Mouse (Mus musculus): ENCODE measurements at regions not wholly inside any gene's neighbourhood (a gene's known extent, or its start where the extent isn't known, plus 50 kb on each side); places are given as distances from the start of the nearest gene placed in this dataset.

- no peaks in the 10 kb centered on the region for H3K4me1 ChIP-seq (ENCODE audit: control insufficient read depth, insufficient read depth, low read length)
- no peaks in the 10 kb centered on the region for H3K36me3 ChIP-seq (ENCODE audit: control insufficient read depth, insufficient read depth, low read length)
- H3K9me3 ChIP-seq (ENCODE audit: control insufficient read depth, low read length), result no peaks in the 10 kb centered on the region
- 31% methylated on average over 2 of the region's 2 CpGs for WGBS
- H3K4me3 ChIP-seq (replicated peaks; ENCODE audit: low read length), result no peak overlapping the region
- no peak overlapping the region for H3K9ac ChIP-seq (ENCODE audit: low read depth, low read length, severe bottlenecking)
- H3K27ac ChIP-seq (replicated peaks; ENCODE audit: low read depth, low read length), result no peak overlapping the region
- no peaks in the 10 kb centered on the region for H3K27me3 ChIP-seq (ENCODE audit: control insufficient read depth, insufficient read depth, low read length)
- no peak overlapping the region for H3K4me2 ChIP-seq (replicated peaks; ENCODE audit: low read depth, low read length, severe bottlenecking)
- no peak for ATAC-seq (ENCODE audit: low FRiP score, low read depth)
- DNase-seq (ENCODE audit: low spot score), result no peak
- TF ChIP-seq POLR2A (IDR thresholded peaks at IDR 0.05; ENCODE audit: borderline replicate concordance, extremely low read depth, insufficient read depth, insufficient read length), result no peak
Observed at GRCm38 (mm10) chr7:34507858-34508257, 114.7 kb upstream of the Lsm14a start.

DNA sequence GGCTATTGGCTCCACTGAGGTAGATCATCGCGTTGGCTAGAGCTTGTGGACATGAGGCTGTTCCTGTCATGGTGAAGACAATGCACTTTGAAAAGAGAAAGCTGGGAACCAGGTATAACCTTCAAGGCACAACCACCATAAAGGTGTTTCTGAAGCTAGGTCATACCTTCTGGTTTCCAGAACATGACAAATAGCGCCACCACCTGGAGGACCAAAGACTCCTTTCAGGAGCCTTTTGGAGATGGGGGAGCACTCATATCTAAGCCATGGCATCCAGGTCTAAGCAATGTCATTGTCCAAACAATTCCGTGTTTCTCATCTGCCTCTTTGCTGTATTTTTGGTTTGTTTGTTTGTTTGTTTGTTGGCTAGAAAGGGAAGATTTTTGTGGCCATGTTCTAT lies 113.7 kb upstream of the Lsm14a start:
- H3K4me3 ChIP-seq (replicated peaks; ENCODE audit: low read length), result no peak overlapping the region
- 69% methylated on average over 4 of the region's 4 CpGs for WGBS
- DNase-seq (ENCODE audit: low spot score), result no peak
- H3K27ac ChIP-seq (replicated peaks; ENCODE audit: low read depth, low read length), result no peak overlapping the region
- H3K4me1 ChIP-seq (ENCODE audit: control insufficient read depth, insufficient read depth, low read length), result no peaks in the 10 kb centered on the region
- no peak for ATAC-seq (ENCODE audit: low FRiP score, low read depth)
- H3K9ac ChIP-seq (ENCODE audit: low read depth, low read length, severe bottlenecking), result no peak overlapping the region
- H3K9me3 ChIP-seq (ENCODE audit: control insufficient read depth, low read length), result no peaks in the 10 kb centered on the region
- no peaks in the 10 kb centered on the region for H3K36me3 ChIP-seq (ENCODE audit: control insufficient read depth, insufficient read depth, low read length)
- H3K27me3 ChIP-seq (ENCODE audit: control insufficient read depth, insufficient read depth, low read length), result no peaks in the 10 kb centered on the region
- no peak overlapping the region for H3K4me2 ChIP-seq (replicated peaks; ENCODE audit: low read depth, low read length, severe bottlenecking)
- TF ChIP-seq POLR2A (IDR thresholded peaks at IDR 0.05; ENCODE audit: borderline replicate concordance, extremely low read depth, insufficient read depth, insufficient read length), result no peak

DNA sequence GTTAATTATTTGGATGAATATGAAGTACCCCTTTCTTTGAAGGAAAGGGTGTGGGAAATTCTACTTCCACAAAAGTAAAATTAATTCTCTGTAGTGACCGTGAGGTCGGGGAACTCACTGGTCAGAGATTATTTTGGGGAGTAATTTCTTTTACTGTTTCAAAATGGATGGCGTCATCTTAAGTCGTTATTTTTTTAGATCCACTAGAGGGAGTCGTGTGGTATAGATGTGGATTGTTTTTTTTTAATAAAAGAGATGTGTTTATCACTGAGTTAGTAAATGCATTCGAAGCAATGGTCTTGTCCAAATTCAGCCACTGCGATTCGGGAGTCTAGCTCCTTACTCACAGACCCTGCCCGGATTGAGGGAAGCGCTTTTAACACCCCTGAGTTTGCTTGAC lies 100.8 kb upstream of the Lsm14a start:
- ATAC-seq (ENCODE audit: low FRiP score, low read depth) (no peak), DNase-seq (ENCODE audit: low spot score) (peak; percentile 38)
- no peak overlapping the region for H3K27ac ChIP-seq (replicated peaks; ENCODE audit: low read depth, low read length)
- WGBS, result 68% methylated on average over 10 of the region's 10 CpGs
- H3K4me3 ChIP-seq (replicated peaks; ENCODE audit: low read length), result no peak overlapping the region
- peaks cover 3% of the 10 kb centered on the region; the same call in 1 of the 2 replicates for H3K9me3 ChIP-seq (ENCODE audit: control insufficient read depth, low read length)
- H3K36me3 ChIP-seq (ENCODE audit: control insufficient read depth, insufficient read depth, low read length), result no peaks in the 10 kb centered on the region
- no peaks in the 10 kb centered on the region for H3K4me1 ChIP-seq (ENCODE audit: control insufficient read depth, insufficient read depth, low read length)
- H3K27me3 ChIP-seq (ENCODE audit: control insufficient read depth, insufficient read depth, low read length), result no peaks in the 10 kb centered on the region
- no peak overlapping the region for H3K9ac ChIP-seq (ENCODE audit: low read depth, low read length, severe bottlenecking)
- no peak overlapping the region for H3K4me2 ChIP-seq (replicated peaks; ENCODE audit: low read depth, low read length, severe bottlenecking)
- no peak for TF ChIP-seq POLR2A (IDR thresholded peaks at IDR 0.05; ENCODE audit: borderline replicate concordance, extremely low read depth, insufficient read depth, insufficient read length)

DNA sequence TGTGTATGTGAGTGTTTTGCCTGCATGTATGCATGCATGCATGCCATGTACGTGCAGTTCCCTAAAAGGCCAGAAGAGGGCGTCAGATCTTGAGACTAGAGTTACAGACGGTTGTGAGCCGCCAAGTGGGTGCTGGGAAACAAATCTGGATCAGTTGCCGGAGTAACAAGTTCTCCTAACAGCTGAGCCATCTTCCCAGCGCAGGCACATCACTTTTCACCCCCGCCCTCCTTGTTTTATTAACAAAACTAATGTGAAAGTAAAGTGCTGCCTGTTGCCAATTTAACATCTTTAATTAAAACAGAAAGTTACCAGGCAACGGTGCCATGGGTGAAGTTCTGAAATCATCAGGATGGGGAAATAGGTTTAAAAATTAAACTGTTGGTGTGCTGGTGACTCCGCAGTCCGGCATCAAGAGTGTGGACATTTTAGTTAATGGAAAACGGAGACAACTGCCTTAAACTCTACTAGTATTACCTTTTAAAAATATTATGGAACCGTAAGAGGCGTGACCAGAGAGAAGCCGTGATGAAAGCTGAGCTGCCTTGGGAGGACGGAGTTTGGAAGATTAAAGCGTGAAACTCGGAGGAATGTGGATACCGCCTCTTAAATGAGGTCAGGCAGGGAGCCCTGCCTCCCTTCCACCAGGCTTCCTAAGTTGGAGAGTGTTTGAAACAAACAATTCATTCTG lies 91.9 kb upstream of the Lsm14a start:
- no peak overlapping the region for H3K9ac ChIP-seq (ENCODE audit: low read depth, low read length, severe bottlenecking)
- H3K27ac ChIP-seq (replicated peaks; ENCODE audit: low read depth, low read length), result no peak overlapping the region
- 59% methylated on average over 18 of the region's 18 CpGs for WGBS
- peak; percentile 74; the same call in 1 of the 2 replicates for ATAC-seq (ENCODE audit: low FRiP score, low read depth)
- H3K9me3 ChIP-seq (ENCODE audit: control insufficient read depth, low read length), result no peaks in the 10 kb centered on the region; the same call in 1 of the 2 replicates
- H3K27me3 ChIP-seq (ENCODE audit: control insufficient read depth, insufficient read depth, low read length), result no peaks in the 10 kb centered on the region
- no peaks in the 10 kb centered on the region for H3K4me1 ChIP-seq (ENCODE audit: control insufficient read depth, insufficient read depth, low read length)
- peak; percentile 52 for DNase-seq (ENCODE audit: low spot score)
- H3K4me3 ChIP-seq (replicated peaks; ENCODE audit: low read length), result no peak overlapping the region
- no peaks in the 10 kb centered on the region for H3K36me3 ChIP-seq (ENCODE audit: control insufficient read depth, insufficient read depth, low read length)
- H3K4me2 ChIP-seq (replicated peaks; ENCODE audit: low read depth, low read length, severe bottlenecking), result 0 out of 2 replicates have a peak overlapping the region, but pooled peaks have one; percentile 5
- TF ChIP-seq POLR2A (IDR thresholded peaks at IDR 0.05; ENCODE audit: borderline replicate concordance, extremely low read depth, insufficient read depth, insufficient read length), result no peak

GRCm38 (mm10) chr7:34483368-34483767 lies 90.3 kb upstream of the Lsm14a start:
- WGBS, result 63% methylated on average over 9 of the region's 9 CpGs
- Histone ChIP-seq H3K27ac (replicated peaks; ENCODE audit: low read depth, low read length) (no peak overlapping the region), H3K9me3 (ENCODE audit: control insufficient read depth, low read length) (no peaks in the 10 kb centered on the region; the same call in 1 of the 2 replicates), H3K4me1 (ENCODE audit: control insufficient read depth, insufficient read depth, low read length) (no peaks in the 10 kb centered on the region), H3K4me2 (replicated peaks; ENCODE audit: low read depth, low read length, severe bottlenecking) (no peak overlapping the region), H3K36me3 (ENCODE audit: control insufficient read depth, insufficient read depth, low read length) (no peaks in the 10 kb centered on the region), H3K9ac (ENCODE audit: low read depth, low read length, severe bottlenecking) (no peak overlapping the region), H3K4me3 (replicated peaks; ENCODE audit: low read length) (no peak overlapping the region), H3K27me3 (ENCODE audit: control insufficient read depth, insufficient read depth, low read length) (no peaks in the 10 kb centered on the region)
- no peak for TF ChIP-seq POLR2A (IDR thresholded peaks at IDR 0.05; ENCODE audit: borderline replicate concordance, extremely low read depth, insufficient read depth, insufficient read length)
- no peak for ATAC-seq (ENCODE audit: low FRiP score, low read depth)
- no peak for DNase-seq (ENCODE audit: low spot score)
